Mouse (Mus musculus): ENCODE data around the gene Rnf111. TPM values are rescaled to one million over a fixed set of nuclear protein-coding genes. Genes with fewer than 3 reads are reported as not detected.
"Not testable (repeated sequence)": the region's sequence is repeated elsewhere in the genome, so short reads cannot be mapped to it uniquely, and the experiment has no call there.

Rnf111 gene
- 27.5 and 29.9 TPM in 2 replicates for polyA plus RNA-seq (2016; fragmentation: Nextera tagmentation; extraction: Ambion mirVana)

DNA sequence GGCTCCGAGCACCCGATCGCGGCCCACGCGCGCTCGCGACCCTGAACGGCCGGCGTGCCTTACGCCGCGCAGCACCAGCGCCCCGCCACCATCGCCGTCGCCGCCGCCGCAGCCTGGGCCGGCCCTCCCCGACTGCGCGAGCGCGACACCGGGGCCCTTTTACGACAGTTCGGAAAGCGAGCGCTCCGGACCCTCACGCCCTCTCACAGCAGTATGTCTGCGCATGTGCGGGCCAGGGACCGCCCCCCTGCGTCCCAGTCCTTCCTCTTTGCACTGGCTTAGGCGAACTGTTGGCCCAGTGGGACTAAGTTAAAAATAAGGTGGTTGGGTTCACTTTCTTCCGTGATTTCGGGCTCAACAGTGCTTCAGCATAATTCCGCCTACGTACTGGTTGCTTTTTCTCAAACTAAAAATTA is at the start of gene Rnf111:
Gene Rnf111, minus strand, starts transcription at position 100 of the 416 bp plus-strand sequence.
- H3K4me3 ChIP-seq, result peak within 1 kb of the TSS; percentile 99
- DNase-seq (ENCODE audit: low spot score), result peak; percentile 98
- peaks cover 9% of the 10 kb centered on the region for H3K4me1 ChIP-seq
- H3K9me3 ChIP-seq (replicated peaks), result no peaks in the 10 kb centered on the region
- peak within 1 kb of the TSS; percentile 100 for H3K27ac ChIP-seq
- under 1% methylated on average over 45 of the region's 45 CpGs for WGBS
- H3K27me3 ChIP-seq (ENCODE audit: low read depth, poor library complexity, severe bottlenecking), result no peaks in the 10 kb centered on the region
- peaks cover 25% of the 10 kb centered on the region for H3K36me3 ChIP-seq

DNA sequence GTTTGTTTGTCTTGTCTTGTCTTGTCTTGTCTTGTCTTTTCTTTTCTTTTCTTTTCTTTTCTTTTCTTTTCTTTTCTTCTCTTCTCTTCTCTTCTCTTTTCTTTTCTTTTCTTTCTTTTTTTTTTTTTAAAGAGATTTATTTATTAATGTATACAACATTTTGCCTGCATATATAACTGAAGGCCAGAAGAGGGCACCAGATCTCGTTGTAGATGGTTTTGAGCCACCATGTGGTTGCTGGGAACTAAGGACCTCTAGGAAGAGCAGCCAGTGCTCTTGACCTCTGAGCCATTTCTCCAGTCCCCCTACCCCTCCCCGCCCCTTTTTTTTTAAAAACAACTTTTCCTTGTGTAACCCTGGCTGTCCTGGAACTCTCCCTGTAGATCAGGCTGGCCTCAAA is 48.7 kb upstream of the Rnf111 start:
- H3K4me3 ChIP-seq; H3K27me3 ChIP-seq (ENCODE audit: low read depth, poor library complexity, severe bottlenecking); H3K27ac ChIP-seq; DNase-seq (ENCODE audit: low spot score); H3K9me3 ChIP-seq (replicated peaks); H3K4me1 ChIP-seq: not testable (repeated sequence)
- H3K36me3 ChIP-seq, result peaks cover 70% of the 10 kb centered on the region
- WGBS, result 96% methylated on average over 2 of the region's 2 CpGs

DNA sequence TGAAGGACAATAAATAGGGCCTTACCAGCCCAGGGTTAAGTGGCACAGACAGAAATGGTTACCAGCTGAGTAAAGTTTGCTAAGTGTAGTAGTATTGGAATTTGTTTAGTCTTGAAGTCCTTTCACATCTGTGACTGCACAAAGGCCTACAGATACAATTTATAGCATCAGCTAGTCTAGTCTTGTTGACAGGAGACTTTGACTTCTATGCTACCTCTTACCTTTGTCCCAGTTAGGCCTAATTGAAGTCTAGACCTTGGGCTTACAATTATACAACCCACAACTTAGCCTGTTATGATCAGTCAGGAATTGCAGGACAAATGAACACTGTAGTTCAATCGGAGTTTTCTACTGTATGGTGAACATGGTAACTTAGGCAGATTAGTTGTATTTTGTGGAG is 48.0 kb upstream of the Rnf111 start:
- peaks cover 65% of the 10 kb centered on the region for H3K36me3 ChIP-seq
- no peak overlapping the region for H3K4me3 ChIP-seq
- H3K27ac ChIP-seq, result no peak overlapping the region
- no peaks in the 10 kb centered on the region; the same call in 1 of the 2 replicates for H3K9me3 ChIP-seq (replicated peaks)
- no peaks in the 10 kb centered on the region for H3K27me3 ChIP-seq (ENCODE audit: low read depth, poor library complexity, severe bottlenecking)
- no peak for DNase-seq (ENCODE audit: low spot score)
- no peaks in the 10 kb centered on the region for H3K4me1 ChIP-seq
- WGBS, result 93% methylated on average over 1 of the region's 1 CpGs

DNA sequence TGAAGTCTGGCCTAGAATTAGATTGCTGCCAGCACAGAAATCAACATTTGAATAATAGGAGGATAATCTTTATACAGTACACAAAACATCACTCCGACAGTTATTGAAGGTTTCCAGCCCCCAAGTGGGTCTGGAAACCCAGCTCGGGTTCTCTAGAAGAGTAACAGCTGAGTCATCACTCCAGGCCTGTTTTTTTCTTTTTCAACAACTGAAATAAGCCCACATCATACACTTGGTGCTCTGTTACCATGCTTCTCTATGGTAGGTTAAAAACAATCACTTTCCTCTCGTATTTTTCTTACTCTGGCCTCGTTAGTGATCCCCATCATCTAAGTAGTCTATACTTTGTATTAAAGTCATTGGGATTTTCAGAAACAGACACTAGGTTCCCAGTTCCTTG is 44.8 kb upstream of the Rnf111 start:
- WGBS, result 90% methylated on average over 4 of the region's 4 CpGs
- Histone ChIP-seq H3K9me3 (replicated peaks) (no peaks in the 10 kb centered on the region; the same call in 1 of the 2 replicates), H3K4me3 (no peak overlapping the region), H3K27me3 (ENCODE audit: low read depth, poor library complexity, severe bottlenecking) (no peaks in the 10 kb centered on the region), H3K27ac (no peak overlapping the region), H3K36me3 (peaks cover 54% of the 10 kb centered on the region), H3K4me1 (peaks cover 9% of the 10 kb centered on the region; the same call in 1 of the 2 replicates)
- DNase-seq (ENCODE audit: low spot score), result no peak

DNA sequence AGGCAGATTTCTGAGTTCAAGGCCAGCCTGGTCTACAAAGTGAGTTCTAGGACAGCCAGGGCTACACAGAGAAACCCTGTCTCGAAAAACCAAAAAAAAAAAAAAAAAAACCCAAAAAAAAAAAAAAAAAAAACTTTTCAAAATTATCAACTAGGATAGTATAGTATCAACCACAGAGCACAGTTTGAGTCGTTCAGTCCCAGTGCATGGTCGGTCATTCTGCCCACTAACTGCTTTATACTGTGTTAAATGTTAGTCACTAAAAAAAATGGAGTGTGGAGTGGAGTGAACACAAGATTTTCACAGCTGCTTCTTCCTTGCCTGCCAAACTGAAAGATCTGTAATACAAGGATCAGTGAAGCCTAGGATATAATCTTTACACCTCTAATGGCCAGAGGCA is 43.1 kb upstream of the Rnf111 start:
- 79% methylated on average over 3 of the region's 3 CpGs for WGBS
- Histone ChIP-seq H3K36me3 (peaks cover 38% of the 10 kb centered on the region), H3K4me1 (peaks cover 20% of the 10 kb centered on the region)
- H3K4me3 ChIP-seq; H3K27ac ChIP-seq; H3K27me3 ChIP-seq (ENCODE audit: low read depth, poor library complexity, severe bottlenecking); DNase-seq (ENCODE audit: low spot score); H3K9me3 ChIP-seq (replicated peaks): not testable (repeated sequence)

DNA sequence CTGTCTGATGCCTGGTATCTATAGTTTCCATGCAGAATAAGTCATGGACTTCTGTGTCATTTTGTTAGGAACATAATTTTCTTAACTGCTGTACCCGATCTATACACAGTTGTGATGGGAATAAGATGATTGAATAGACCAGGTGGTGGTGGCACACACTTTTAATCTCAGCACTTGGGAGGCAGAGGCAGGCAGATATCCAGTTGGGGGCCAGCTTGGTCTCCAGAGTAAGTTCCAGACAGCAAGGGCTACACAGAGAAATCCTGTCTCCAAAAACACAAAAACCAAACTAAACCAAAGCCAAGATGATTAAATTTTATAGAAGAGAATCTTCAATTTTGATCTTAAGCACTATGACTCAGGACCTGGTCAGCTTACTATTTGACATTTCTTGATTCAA is 41.3 kb upstream of the Rnf111 start:
- Histone ChIP-seq H3K4me1 (peaks cover 24% of the 10 kb centered on the region), H3K9me3 (replicated peaks) (no peaks in the 10 kb centered on the region), H3K27ac (no peak overlapping the region), H3K36me3 (peaks cover 26% of the 10 kb centered on the region), H3K27me3 (ENCODE audit: low read depth, poor library complexity, severe bottlenecking) (no peaks in the 10 kb centered on the region), H3K4me3 (no peak overlapping the region)
- DNase-seq (ENCODE audit: low spot score), result no peak
- 79% methylated on average over 1 of the region's 1 CpGs for WGBS

DNA sequence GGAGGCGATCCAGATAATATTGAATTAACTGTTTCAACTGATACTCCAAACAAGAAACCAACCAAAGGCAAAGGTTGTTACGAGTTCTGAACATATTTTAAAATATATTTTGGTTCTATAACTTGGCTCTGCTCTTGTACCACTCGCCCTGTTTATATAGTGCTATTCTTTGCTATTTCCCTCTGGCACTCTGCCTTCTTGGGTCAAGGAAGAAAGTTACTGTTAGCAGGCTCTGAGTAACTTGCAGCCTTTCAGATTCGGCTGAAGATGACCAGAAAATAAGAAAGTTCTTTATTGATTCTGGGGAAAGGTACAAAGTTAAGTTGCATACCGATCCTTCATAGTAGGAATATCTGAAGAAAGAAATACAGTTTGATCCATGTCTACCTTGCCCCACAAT is 40.5 kb upstream of the Rnf111 start:
- DNase-seq (ENCODE audit: low spot score), result no peak
- H3K9me3 ChIP-seq (replicated peaks), result no peaks in the 10 kb centered on the region
- peaks cover 20% of the 10 kb centered on the region for H3K36me3 ChIP-seq
- no peak overlapping the region for H3K27ac ChIP-seq
- no peaks in the 10 kb centered on the region for H3K27me3 ChIP-seq (ENCODE audit: low read depth, poor library complexity, severe bottlenecking)
- H3K4me3 ChIP-seq, result peak overlapping the region; percentile 95
- H3K4me1 ChIP-seq, result peaks cover 24% of the 10 kb centered on the region
- WGBS, result 82% methylated on average over 5 of the region's 5 CpGs

DNA sequence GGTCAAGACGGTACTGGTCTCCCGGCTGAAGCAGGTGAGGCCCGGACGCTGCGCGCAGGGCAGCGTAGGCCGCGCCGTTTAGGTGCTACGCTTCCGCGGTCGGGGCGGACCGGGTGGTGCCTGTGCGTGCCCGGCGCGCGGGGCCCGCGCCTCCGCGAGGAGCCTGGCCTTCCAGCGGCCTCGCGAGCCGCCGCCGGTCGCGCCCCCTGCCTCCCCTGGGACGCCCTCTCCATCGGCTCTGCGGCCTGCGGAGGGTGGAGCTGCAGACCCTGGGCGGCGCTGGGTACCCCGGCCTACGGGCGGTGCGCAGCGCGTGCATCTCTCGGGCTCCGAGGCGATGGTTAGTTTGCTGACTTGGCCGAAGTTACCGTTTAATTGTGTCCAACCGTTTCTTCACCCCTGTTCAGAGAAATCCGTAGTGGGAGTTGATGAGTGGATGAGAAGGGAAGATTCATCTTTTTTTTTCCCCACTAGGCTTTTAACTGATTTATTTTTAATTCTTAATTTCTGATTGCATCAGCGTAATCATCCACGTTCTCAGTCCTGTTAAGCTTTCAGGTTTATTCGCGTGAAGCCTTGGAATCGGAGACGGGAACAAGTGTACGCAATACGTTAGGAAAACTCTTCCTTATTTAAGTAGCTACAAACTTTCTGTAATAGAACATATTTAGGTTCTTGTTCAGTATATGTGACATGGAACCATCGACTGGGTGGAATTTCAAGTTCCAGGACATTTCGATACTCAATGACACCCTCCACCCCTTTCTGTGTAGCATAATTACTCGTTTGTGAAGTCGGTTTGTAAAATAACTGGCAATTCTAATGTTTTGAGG is 39.7 kb upstream of the Rnf111 start:
- DNase-seq (ENCODE audit: low spot score), result peak; percentile 80
- 2% methylated on average over 63 of the region's 64 CpGs for WGBS
- Histone ChIP-seq H3K9me3 (replicated peaks) (no peaks in the 10 kb centered on the region), H3K4me1 (peaks cover 24% of the 10 kb centered on the region), H3K27ac (peak overlapping the region; percentile 99), H3K27me3 (ENCODE audit: low read depth, poor library complexity, severe bottlenecking) (no peaks in the 10 kb centered on the region), H3K36me3 (peaks cover 14% of the 10 kb centered on the region), H3K4me3 (peak overlapping the region; percentile 95)

DNA sequence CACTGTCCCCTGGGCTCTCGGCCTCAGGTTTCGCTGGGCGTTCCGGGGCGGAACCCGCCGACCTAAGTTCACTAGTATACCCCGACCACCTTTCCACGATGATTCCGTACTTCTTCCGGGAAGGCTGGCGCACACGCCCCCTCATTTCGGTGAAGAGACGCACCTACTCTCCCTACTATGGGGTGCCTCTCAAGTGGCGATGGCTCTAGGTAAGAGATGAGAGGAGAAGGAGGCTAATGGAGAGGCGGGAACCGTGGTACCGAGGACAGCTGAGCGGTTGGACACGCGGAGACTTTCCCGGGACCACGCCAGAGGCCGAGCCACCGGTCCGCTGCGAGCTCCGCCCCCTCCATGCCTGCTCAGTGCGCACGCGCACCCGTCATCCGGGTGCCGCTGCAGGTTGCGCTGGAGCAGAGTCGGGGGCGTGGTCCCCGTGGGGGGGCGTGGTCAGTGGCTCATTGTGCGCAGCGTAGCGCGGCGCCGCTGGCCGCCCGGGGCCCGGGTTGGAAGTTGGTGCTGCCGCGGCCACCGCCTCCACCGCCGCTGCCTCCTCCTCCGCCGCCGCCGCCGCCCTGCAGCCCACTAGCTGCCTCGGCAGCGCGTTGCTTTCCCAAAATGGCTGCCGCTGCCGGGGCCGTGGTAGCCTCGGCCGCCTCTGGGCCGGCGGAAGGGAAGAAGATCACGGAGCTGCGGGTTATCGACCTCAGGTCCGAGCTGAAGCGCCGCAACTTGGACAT is 38.9 kb upstream of the Rnf111 start, which contains the start of gene Sltm:
Gene Sltm, plus strand, starts transcription at position 450 of the 737 bp plus-strand sequence.
- H3K27ac ChIP-seq, result peak within 1 kb of the TSS; percentile 99
- no peaks in the 10 kb centered on the region for H3K27me3 ChIP-seq (ENCODE audit: low read depth, poor library complexity, severe bottlenecking)
- DNase-seq (ENCODE audit: low spot score), result peak; percentile 100
- no peaks in the 10 kb centered on the region for H3K9me3 ChIP-seq (replicated peaks)
- under 1% methylated on average over 75 of the region's 75 CpGs for WGBS
- H3K4me3 ChIP-seq, result peak within 1 kb of the TSS; percentile 95
- peaks cover 8% of the 10 kb centered on the region for H3K36me3 ChIP-seq
- peaks cover 24% of the 10 kb centered on the region for H3K4me1 ChIP-seq

DNA sequence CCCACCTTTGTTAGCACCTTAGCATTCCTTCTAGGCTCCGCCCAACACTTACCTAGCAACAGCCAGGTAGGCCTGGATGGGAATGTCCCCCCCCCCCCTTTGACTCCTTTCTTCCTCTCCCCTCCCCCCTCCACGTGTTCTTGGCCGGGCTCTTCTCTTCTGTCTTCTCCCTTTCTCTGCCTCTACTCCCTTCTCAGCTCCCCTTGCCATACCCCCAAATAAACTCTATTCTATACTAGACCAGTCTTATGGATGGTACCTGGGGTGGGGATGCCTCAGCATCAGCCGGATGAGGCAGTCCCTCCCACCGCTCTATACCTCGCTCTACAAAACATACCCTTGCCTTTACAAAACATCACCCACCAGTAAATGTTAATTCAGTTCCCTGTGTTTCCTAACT is 38.1 kb upstream of the Rnf111 start:
- H3K36me3 ChIP-seq, result peaks cover 8% of the 10 kb centered on the region
- H3K27me3 ChIP-seq (ENCODE audit: low read depth, poor library complexity, severe bottlenecking), result no peaks in the 10 kb centered on the region
- peak overlapping the region; percentile 95 for H3K4me3 ChIP-seq
- H3K9me3 ChIP-seq (replicated peaks), result no peaks in the 10 kb centered on the region
- peak; percentile 35 for DNase-seq (ENCODE audit: low spot score)
- H3K27ac ChIP-seq, result peak overlapping the region; percentile 99; the same call in 1 of the 2 replicates
- WGBS, result 9% methylated on average over 6 of the region's 6 CpGs
- peaks cover 24% of the 10 kb centered on the region for H3K4me1 ChIP-seq

DNA sequence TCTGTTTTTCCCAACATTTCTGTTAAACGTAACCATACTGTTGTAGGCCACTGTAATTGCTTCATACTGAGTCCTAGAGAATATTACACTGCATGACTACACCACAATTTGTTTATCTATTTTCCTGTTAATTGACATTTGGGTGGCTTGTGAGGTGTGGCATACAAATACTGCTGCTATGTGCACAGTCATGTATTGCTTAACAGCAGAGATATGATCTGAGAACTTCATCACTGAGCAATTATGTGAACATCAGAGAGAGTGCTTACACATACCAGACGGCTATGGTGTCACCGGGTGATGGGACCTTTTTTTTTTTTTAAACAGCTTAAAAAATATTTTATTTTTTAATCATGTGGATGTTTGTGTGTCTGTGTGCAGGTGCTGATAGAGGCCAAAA is 29.8 kb upstream of the Rnf111 start:
- Histone ChIP-seq H3K4me1 (no peaks in the 10 kb centered on the region), H3K27ac (no peak overlapping the region), H3K36me3 (no peaks in the 10 kb centered on the region), H3K4me3 (no peak overlapping the region), H3K27me3 (ENCODE audit: low read depth, poor library complexity, severe bottlenecking) (no peaks in the 10 kb centered on the region), H3K9me3 (replicated peaks) (no peaks in the 10 kb centered on the region)
- DNase-seq (ENCODE audit: low spot score), result no peak
- WGBS, result 85% methylated on average over 3 of the region's 3 CpGs

DNA sequence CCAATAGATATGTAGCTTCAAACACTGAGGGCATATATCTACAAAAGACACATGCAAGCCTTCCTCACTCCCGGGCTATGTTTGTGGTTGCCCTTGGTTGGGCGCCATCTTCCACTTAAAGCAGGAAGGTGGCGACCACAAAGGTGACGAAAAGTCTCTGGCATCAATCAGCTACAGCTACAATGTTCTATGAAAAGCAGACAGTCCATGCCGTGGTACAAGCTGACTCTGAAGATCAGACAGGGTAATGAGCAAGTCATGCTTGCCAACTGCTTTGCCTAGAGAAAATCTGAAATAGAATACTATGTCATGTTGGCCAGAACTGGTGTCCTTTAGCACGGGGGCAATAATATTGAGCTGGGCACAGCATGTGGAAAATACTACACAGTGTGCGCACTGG is 20.8 kb upstream of the Rnf111 start:
- H3K4me3 ChIP-seq, result no peak overlapping the region
- no peaks in the 10 kb centered on the region for H3K9me3 ChIP-seq (replicated peaks)
- H3K27ac ChIP-seq, result no peak overlapping the region
- H3K36me3 ChIP-seq, result no peaks in the 10 kb centered on the region
- H3K27me3 ChIP-seq (ENCODE audit: low read depth, poor library complexity, severe bottlenecking), result no peaks in the 10 kb centered on the region
- no peak for DNase-seq (ENCODE audit: low spot score)
- WGBS, result 90% methylated on average over 7 of the region's 7 CpGs
- no peaks in the 10 kb centered on the region for H3K4me1 ChIP-seq

DNA sequence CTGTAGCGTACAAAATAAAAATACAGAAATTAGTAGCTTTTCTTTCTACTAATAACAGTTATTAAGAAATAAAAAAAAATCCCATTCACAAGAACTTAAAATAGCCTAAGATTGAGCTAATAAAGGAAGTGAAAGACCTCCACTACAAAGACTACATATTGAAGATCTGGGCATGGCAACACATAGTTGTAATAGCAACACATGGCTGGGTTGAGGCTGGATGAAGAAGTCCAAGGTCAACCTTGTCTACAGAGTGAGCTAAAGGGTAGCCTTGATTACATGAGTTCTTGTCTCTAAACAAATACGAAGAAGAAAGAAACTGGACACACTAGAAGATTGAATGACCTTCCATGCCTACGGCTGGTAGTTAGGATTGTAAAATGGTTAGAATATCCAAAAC is 20.3 kb upstream of the Rnf111 start:
- no peaks in the 10 kb centered on the region for H3K4me1 ChIP-seq
- WGBS, result 94% methylated on average over 3 of the region's 3 CpGs
- DNase-seq (ENCODE audit: low spot score), result no peak
- no peak overlapping the region for H3K27ac ChIP-seq
- H3K9me3 ChIP-seq (replicated peaks), result no peaks in the 10 kb centered on the region
- H3K27me3 ChIP-seq (ENCODE audit: low read depth, poor library complexity, severe bottlenecking), result no peaks in the 10 kb centered on the region
- no peaks in the 10 kb centered on the region for H3K36me3 ChIP-seq
- H3K4me3 ChIP-seq, result no peak overlapping the region
